Mouse (Mus musculus): Measurements from ENCODE around the gene Ctbp1. TPM values are rescaled to one million over a fixed set of nuclear protein-coding genes. Genes with fewer than 3 reads are reported as not detected.

Gene Ctbp1
- 12.0 TPM for polyA plus RNA-seq (2017; shearing (Covaris generic))

GRCm38 (mm10) chr5:33274953-33275454 is at the start of gene Ctbp1:
Gene Ctbp1 (minus strand): TSS chr5:33274994.

GRCm38 (mm10) chr5:33218081-33218480 is 56.7 kb downstream of the Ctbp1 start, which contains the start of gene Spon2:
Gene Spon2 (minus strand): TSS chr5:33218455.

Other genes with a start within 250 kb of the Ctbp1 start
- gene Slc5a1, start 170.8 kb downstream of the Ctbp1 start, polyA plus RNA-seq (2017; shearing (Covaris generic)): not detected
- gene Spon2, start 56.5 kb downstream of the Ctbp1 start, polyA plus RNA-seq (2017; shearing (Covaris generic)): not detected
- gene Maea, start 60.5 kb upstream of the Ctbp1 start, polyA plus RNA-seq (2017; shearing (Covaris generic)): 110 TPM
- gene Uvssa, start 103.6 kb upstream of the Ctbp1 start, polyA plus RNA-seq (2017; shearing (Covaris generic)): 18.6 TPM
- gene Nkx1-1, start 159.0 kb upstream of the Ctbp1 start, polyA plus RNA-seq (2017; shearing (Covaris generic)): not detected